Mouse (Mus musculus) embryonic facial prominence, embryonic 15.5 days (tissue): ENCODE data around the gene Mylk. TPM values are rescaled to one million over a fixed set of nuclear protein-coding genes. Genes with fewer than 3 reads are reported as not detected.
"Not testable (repeated sequence)": the region's sequence is repeated elsewhere in the genome, so short reads cannot be mapped to it uniquely, and the experiment has no call there.

Experiments
- ATAC-seq: fragments of 200-750 bp; cut with Nextera tagmentation; 2 replicates; pipeline ENCODE4 v1.8.0; 2017; ENCODE audit warnings: low read depth, moderate TSS enrichment; ENCODE audit not compliant: insufficient number of reproducible peaks, low FRiP score, low TSS enrichment
- H3K27ac ChIP-seq: fragments of 300-500 bp; sonication (generic); replicated peaks from 2 replicates; pipeline ENCODE4 v1.5.1; 2015; ENCODE audit warnings: mild to moderate bottlenecking, inconsistent platforms
- H3K27me3 ChIP-seq: fragments of 300-500 bp; sonication (generic); 2 replicates; pipeline ENCODE4 v1.6.1; 2015; ENCODE audit warnings: inconsistent platforms
- H3K36me3 ChIP-seq: fragments of 300-500 bp; sonication (generic); 2 replicates; pipeline ENCODE4 v1.6.1; 2015; ENCODE audit warnings: mild to moderate bottlenecking, inconsistent platforms
- H3K4me1 ChIP-seq: fragments of 300-500 bp; sonication (generic); 2 replicates; pipeline ENCODE4 v1.6.1; 2015; ENCODE audit warnings: inconsistent platforms
- H3K4me2 ChIP-seq: fragments of 300-500 bp; sonication (generic); replicated peaks from 2 replicates; pipeline ENCODE4 v1.6.1; 2015; ENCODE audit warnings: mild to moderate bottlenecking, inconsistent platforms
- H3K4me3 ChIP-seq: fragments of 300-500 bp; sonication (generic); replicated peaks from 2 replicates; pipeline ENCODE4 v1.5.1; 2015; ENCODE audit warnings: mild to moderate bottlenecking, inconsistent platforms
- H3K9ac ChIP-seq: fragments of 300-500 bp; sonication (generic); 2 replicates; pipeline ENCODE4 v1.6.1; 2015; ENCODE audit warnings: inconsistent platforms
- H3K9me3 ChIP-seq: fragments of 300-500 bp; sonication (generic); replicated peaks from 2 replicates; pipeline ENCODE4 v1.6.1; 2016; ENCODE audit warnings: inconsistent platforms
- WGBS: fragments of 180-500 bp; shearing (Covaris S2); methylation state at CpG from one replicate; pipeline ENCODE4 v1.1.7; 2015; 5-methylcytosine and 5-hydroxymethylcytosine counted together
- polyA plus RNA-seq: library from polyadenylated mRNA; unstranded; fragments of >200 nt; fragmentation: Nextera tagmentation; extraction: Ambion mirVana; gene quantifications from 2 replicates; pipeline ENCODE4 v1.2.1, GENCODE M21; 2015

The Mylk gene
- polyA plus RNA-seq = 25.0 and 28.1 TPM in 2 replicates

GRCm38 (mm10) chr16:34745065-34745585 lies at the start of gene Mylk:
TSS of gene Mylk (plus strand) at chr16:34745210.
- H3K27ac ChIP-seq = no peak within 1 kb of the TSS
- ATAC-seq = peak; percentile 90
- H3K9ac ChIP-seq = peak within 1 kb of the TSS; percentile 35; the same call in 1 of the 2 replicates
- WGBS = under 1% methylated on average over 48 of the region's 48 CpGs
- H3K9me3 ChIP-seq = no peaks in the 10 kb centered on the region
- H3K4me1 ChIP-seq = peaks cover 15% of the 10 kb centered on the region; the same call in 1 of the 2 replicates
- peak within 1 kb of the TSS; percentile 52 for H3K4me3 ChIP-seq
- H3K27me3 ChIP-seq = peaks cover 14% of the 10 kb centered on the region
- H3K4me2 ChIP-seq = peak within 1 kb of the TSS; percentile 83
- no peaks in the 10 kb centered on the region for H3K36me3 ChIP-seq

GRCm38 (mm10) chr16:34698721-34699120 lies 46.3 kb upstream of the Mylk start:
- H3K4me1 ChIP-seq, H3K27me3 ChIP-seq, H3K9me3 ChIP-seq, H3K27ac ChIP-seq, H3K4me2 ChIP-seq, H3K36me3 ChIP-seq, H3K9ac ChIP-seq, ATAC-seq, H3K4me3 ChIP-seq: not testable (repeated sequence)
- WGBS = 61% methylated on average over 3 of the region's 3 CpGs

GRCm38 (mm10) chr16:34700165-34700827 lies 44.7 kb upstream of the Mylk start:
- no peak overlapping the region for H3K27ac ChIP-seq
- ATAC-seq = peak; percentile 77
- H3K4me3 ChIP-seq = no peak overlapping the region
- no peaks in the 10 kb centered on the region for H3K9me3 ChIP-seq
- H3K4me2 ChIP-seq = no peak overlapping the region
- WGBS = 16% methylated on average over 7 of the region's 7 CpGs
- no peak overlapping the region for H3K9ac ChIP-seq
- peaks cover 10% of the 10 kb centered on the region; the same call in 1 of the 2 replicates for H3K36me3 ChIP-seq
- no peaks in the 10 kb centered on the region for H3K4me1 ChIP-seq
- H3K27me3 ChIP-seq = no peaks in the 10 kb centered on the region

DNA sequence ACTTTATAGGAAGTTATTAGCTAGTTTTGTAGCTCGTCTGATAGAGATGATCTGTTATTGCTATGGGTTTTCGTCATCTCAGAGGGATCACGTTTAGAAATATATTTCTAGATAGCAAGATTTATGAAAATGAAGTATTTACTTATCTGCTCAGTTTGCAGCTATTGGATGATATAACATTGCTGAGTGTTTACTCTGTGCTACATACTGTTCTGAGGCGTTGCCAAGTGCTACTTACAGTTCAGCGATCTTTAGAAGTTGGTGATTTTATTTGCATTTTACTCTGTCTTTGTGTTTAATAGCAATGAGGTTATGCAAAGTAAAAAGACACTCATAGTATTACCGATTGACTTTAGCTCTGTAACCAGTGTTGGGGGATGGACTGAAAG lies 44.2 kb upstream of the Mylk start:
- ATAC-seq = no peak
- H3K9ac ChIP-seq = no peak overlapping the region
- no peak overlapping the region for H3K4me3 ChIP-seq
- no peak overlapping the region for H3K4me2 ChIP-seq
- H3K36me3 ChIP-seq = peaks cover 12% of the 10 kb centered on the region; the same call in 1 of the 2 replicates
- 78% methylated on average over 6 of the region's 6 CpGs for WGBS
- no peaks in the 10 kb centered on the region for H3K27me3 ChIP-seq
- no peak overlapping the region for H3K27ac ChIP-seq
- no peaks in the 10 kb centered on the region for H3K9me3 ChIP-seq
- H3K4me1 ChIP-seq = 0 out of 2 replicates have a peak, but pooled peaks cover 1% of the 10 kb centered on the region

GRCm38 (mm10) chr16:34706019-34706418 lies 39.0 kb upstream of the Mylk start:
- no peak overlapping the region for H3K4me3 ChIP-seq
- peak overlapping the region; percentile 89 for H3K27ac ChIP-seq

DNA sequence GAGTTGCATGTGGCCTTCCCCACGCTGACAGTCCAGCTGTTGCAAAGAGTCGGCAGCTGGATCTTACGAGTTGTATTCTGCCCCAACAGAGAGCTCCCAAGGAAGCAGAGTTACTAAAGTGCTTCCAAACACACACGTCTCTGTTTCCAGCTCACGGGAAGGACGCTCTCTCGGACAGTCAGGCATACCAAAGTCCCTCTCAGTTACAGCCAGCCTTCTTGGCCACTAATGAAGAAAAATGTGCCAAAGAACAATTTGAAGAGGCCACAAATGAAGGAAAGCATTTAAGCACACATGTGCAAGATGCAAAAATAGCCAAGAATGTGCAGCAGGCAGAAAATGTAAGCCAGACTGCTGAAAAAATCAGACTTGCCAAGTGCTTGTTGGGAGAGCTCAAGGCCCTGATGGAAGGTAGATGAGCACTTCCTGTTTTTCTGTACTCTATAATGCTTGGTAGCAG lies 38.5 kb upstream of the Mylk start:
- Histone ChIP-seq H3K9me3 (no peaks in the 10 kb centered on the region), H3K4me2 (no peak overlapping the region), H3K27me3 (no peaks in the 10 kb centered on the region), H3K4me1 (0 out of 2 replicates have a peak, but pooled peaks cover 6% of the 10 kb centered on the region), H3K4me3 (no peak overlapping the region), H3K27ac (peak overlapping the region; percentile 89), H3K36me3 (peaks cover 11% of the 10 kb centered on the region; the same call in 1 of the 2 replicates), H3K9ac (no peak overlapping the region)
- 41% methylated on average over 7 of the region's 7 CpGs for WGBS
- peak; percentile 73 for ATAC-seq

More at GRCm38 (mm10) chr16:34706019-34706418, 39.0 kb upstream of the Mylk start:
- Histone ChIP-seq H3K4me2 (no peak overlapping the region), H3K4me1 (0 out of 2 replicates have a peak, but pooled peaks cover 6% of the 10 kb centered on the region), H3K9me3 (no peaks in the 10 kb centered on the region), H3K36me3 (peaks cover 12% of the 10 kb centered on the region; the same call in 1 of the 2 replicates), H3K27me3 (no peaks in the 10 kb centered on the region), H3K9ac (no peak overlapping the region)
- ATAC-seq = no peak
- 40% methylated on average over 2 of the region's 2 CpGs for WGBS

DNA sequence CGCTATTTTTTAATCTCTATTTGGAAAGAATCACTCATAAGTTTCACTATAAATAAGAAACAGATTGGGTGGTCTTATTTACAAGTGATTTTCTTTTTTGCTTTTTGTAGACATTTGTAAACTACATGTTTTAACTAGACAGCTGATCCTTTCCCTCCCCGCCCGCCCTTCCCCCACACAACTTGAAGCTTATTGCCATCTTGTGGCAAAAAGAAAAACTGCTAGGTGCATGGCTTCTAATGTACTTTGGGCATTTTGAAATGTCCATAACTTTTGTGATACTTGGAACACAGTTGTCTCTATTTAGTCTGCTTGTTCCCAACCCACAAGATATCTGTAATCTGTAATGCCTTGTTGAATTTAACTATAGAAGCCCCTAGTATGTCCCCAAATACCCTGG lies 33.5 kb upstream of the Mylk start:
- Histone ChIP-seq H3K9ac (no peak overlapping the region), H3K4me3 (no peak overlapping the region), H3K27ac (no peak overlapping the region), H3K4me2 (no peak overlapping the region), H3K9me3 (no peaks in the 10 kb centered on the region), H3K36me3 (peaks cover 4% of the 10 kb centered on the region; the same call in 1 of the 2 replicates), H3K27me3 (no peaks in the 10 kb centered on the region), H3K4me1 (no peaks in the 10 kb centered on the region)
- whole genome bisulfite sequencing = 76% methylated on average over 3 of the region's 3 CpGs
- ATAC-seq = no peak

DNA sequence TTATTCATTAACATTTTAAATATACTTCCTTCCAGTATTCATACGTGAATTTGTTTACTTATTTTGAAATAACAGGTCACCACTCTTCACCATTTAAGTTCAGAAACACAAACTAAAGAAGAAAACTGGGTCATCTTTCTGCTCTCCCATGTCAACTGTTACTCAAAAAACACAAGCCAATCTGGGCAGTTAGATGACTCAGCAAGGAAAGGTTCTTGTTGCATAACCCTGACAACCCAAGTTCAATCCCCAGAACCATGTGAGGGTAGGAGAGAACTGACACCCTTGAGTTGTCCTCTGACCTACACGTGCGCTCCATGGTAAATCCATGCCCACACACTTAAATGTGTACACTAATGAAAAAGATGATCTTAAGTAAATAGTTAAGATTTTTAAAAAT lies 19.9 kb upstream of the Mylk start:
- no peak overlapping the region for H3K4me2 ChIP-seq
- H3K9ac ChIP-seq = no peak overlapping the region
- no peak for ATAC-seq
- no peak overlapping the region for H3K4me3 ChIP-seq
- no peaks in the 10 kb centered on the region for H3K27me3 ChIP-seq
- 95% methylated on average over 3 of the region's 3 CpGs for WGBS
- no peaks in the 10 kb centered on the region for H3K4me1 ChIP-seq
- H3K36me3 ChIP-seq = peaks cover 15% of the 10 kb centered on the region; the same call in 1 of the 2 replicates
- no peaks in the 10 kb centered on the region for H3K9me3 ChIP-seq
- no peak overlapping the region for H3K27ac ChIP-seq

- not testable (repeated sequence) for H3K27ac ChIP-seq, H3K4me1 ChIP-seq, ATAC-seq
Measured at GRCm38 (mm10) chr16:34728610-34729009, 16.4 kb upstream of the Mylk start.

DNA sequence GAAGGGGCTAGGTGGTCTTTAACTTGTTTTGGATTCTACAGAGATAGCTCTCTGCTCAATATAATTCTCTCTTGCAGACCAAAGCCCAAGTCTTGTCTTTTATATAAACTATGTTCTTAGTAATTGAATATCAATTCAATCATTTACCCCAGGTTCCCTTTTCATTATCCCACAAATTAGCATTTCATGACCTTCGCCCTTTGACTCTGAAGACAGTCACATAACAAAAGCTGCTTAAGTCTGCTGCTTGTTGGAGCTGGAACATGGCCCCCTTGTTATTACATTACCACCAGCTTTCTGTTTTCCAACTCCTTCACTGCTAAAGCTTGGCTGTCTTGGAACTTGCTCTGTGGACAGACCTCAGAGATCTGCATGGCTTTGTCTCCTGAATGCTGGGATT lies 15.6 kb upstream of the Mylk start:
- H3K9ac ChIP-seq = no peak overlapping the region
- no peaks in the 10 kb centered on the region; the same call in 1 of the 2 replicates for H3K36me3 ChIP-seq
- no peaks in the 10 kb centered on the region for H3K27me3 ChIP-seq
- H3K27ac ChIP-seq = no peak overlapping the region
- H3K4me1 ChIP-seq = no peaks in the 10 kb centered on the region
- H3K4me3 ChIP-seq = no peak overlapping the region
- WGBS = 88% methylated on average over 1 of the region's 1 CpGs
- no peak overlapping the region for H3K4me2 ChIP-seq
- no peak for ATAC-seq
- no peaks in the 10 kb centered on the region for H3K9me3 ChIP-seq

More at GRCm38 (mm10) chr16:34728610-34729009, 16.4 kb upstream of the Mylk start:
- not testable (repeated sequence) for H3K4me2 ChIP-seq, H3K9me3 ChIP-seq, H3K27me3 ChIP-seq, H3K9ac ChIP-seq, H3K36me3 ChIP-seq, H3K4me3 ChIP-seq

GRCm38 (mm10) chr16:34738656-34739233 lies 6.3 kb upstream of the Mylk start:
- Histone ChIP-seq H3K36me3 (no peaks in the 10 kb centered on the region), H3K9me3 (no peaks in the 10 kb centered on the region), H3K9ac (no peak overlapping the region), H3K27ac (no peak overlapping the region), H3K4me3 (no peak overlapping the region), H3K4me1 (no peaks in the 10 kb centered on the region), H3K27me3 (no peaks in the 10 kb centered on the region), H3K4me2 (no peak overlapping the region)
- ATAC-seq = no peak
- 87% methylated on average over 4 of the region's 4 CpGs for WGBS
